In the genomic region with DNA sequence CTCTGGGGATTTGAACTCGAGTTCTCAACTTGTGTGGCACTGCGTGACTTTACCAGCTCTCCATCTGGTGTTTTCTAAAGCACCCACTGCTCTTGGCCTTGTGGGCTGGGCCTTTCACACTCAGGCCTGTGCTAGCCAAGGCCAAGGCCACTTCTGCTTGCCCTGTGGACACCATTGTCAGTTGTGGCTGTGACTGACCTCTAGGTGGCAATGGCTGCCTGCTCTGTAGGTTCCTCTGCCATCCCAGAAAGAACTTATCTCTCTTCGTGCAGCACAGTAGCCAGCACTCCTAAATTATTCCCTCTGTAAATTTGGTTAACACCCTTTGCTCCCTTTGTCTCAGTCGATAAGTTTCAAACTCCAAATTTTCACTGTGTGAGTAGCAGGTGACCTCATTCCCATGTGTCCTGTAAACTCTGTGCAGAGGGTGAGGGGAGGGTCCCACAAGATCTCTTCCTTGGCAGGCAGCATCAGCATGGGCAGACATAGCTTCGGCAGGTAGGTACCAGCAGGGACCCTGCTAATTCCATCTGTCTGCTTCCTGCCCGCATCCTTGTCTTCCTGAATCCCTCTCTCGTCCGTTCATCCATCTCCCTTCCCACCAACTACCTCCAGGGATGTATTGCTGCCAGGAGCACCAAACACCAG, we compare ENCODE assay signal across 8 mouse cellular contexts.
DNase-seq lines count a peak whose midpoint lies in the region; ATAC-seq and TF ChIP-seq lines count a peak whose summit lies in the region.

No protein-coding gene starts in this region.

- 0 out of 2 replicates have a peak, but pooled peaks cover 1% of the 10 kb centered on the region for H3K4me1 ChIP-seq in hindbrain, embryonic 10.5 days (replicated peaks)
- H3K4me1 ChIP-seq in midbrain, postnatal 0 days (ENCODE audit: insufficient read depth, low read length): 0 out of 2 replicates have a peak, but pooled peaks cover 5% of the 10 kb centered on the region
- no peaks in the 10 kb centered on the region for H3K4me1 ChIP-seq in thymus, adult 2 months (replicated peaks; ENCODE audit: control insufficient read depth, insufficient read depth, low read length)

- H3K36me3 ChIP-seq in hindbrain, embryonic 10.5 days: no peaks in the 10 kb centered on the region
- no peaks in the 10 kb centered on the region for H3K36me3 ChIP-seq in midbrain, postnatal 0 days (ENCODE audit: insufficient read depth, low read length)
- H3K36me3 ChIP-seq in thymus, adult 2 months (ENCODE audit: control insufficient read depth, insufficient read depth, low read length): no peaks in the 10 kb centered on the region

- H3K4me2 ChIP-seq in midbrain, postnatal 0 days (ENCODE audit: low read depth, low read length, poor library complexity, severe bottlenecking): no peak overlapping the region

- no peaks in the 10 kb centered on the region for H3K27me3 ChIP-seq in hindbrain, embryonic 10.5 days (ENCODE audit: insufficient read depth, poor library complexity, severe bottlenecking)
- H3K27me3 ChIP-seq in midbrain, postnatal 0 days (ENCODE audit: insufficient read depth, low read length): no peaks in the 10 kb centered on the region
- H3K27me3 ChIP-seq in thymus, adult 2 months (ENCODE audit: control insufficient read depth, insufficient read depth, low read length): no peaks in the 10 kb centered on the region

- H3K9me3 ChIP-seq in hindbrain, embryonic 10.5 days: no peaks in the 10 kb centered on the region
- H3K9me3 ChIP-seq in midbrain, postnatal 0 days (ENCODE audit: low read length): no peaks in the 10 kb centered on the region

- H3K4me3 ChIP-seq in hindbrain, embryonic 10.5 days: no peak overlapping the region
- H3K4me3 ChIP-seq in midbrain, postnatal 0 days (ENCODE audit: low read depth, low read length): no peak overlapping the region
- H3K4me3 ChIP-seq in thymus, adult 2 months (ENCODE audit: control insufficient read depth, insufficient read depth, low read length): no peak overlapping the region

- DNase-seq in CD4-positive, CD25-positive, alpha-beta regulatory T cell, adult 2 months (ENCODE audit: low read depth, low spot score): peak; percentile 13
- DNase-seq in MN1 (ENCODE audit: low spot score): peak; percentile 69
- DNase-seq in cerebellum, postnatal 4 days (ENCODE audit: low spot score in 2 of 2): peak; percentile 35 to 49
- DNase-seq in hindbrain, embryonic 10.5 days (ENCODE audit: low spot score): peak; percentile 38
- DNase-seq in left cerebral cortex, postnatal 14 days (ENCODE audit: low spot score in 2 of 2): peak; percentile 45 to 66
- peak; percentile 77 for DNase-seq in midbrain, postnatal 0 days (ENCODE audit: low spot score)
- DNase-seq in thymus, adult 2 months: no peak

- intact Hi-C loops in left cerebral cortex, postnatal 14 days (cut with DNase I): loop anchor here (10.0 kb wide), 1 partner anchor 247 kb away; no protein-coding TSS in a partner anchor

- H3K27ac ChIP-seq in hindbrain, embryonic 10.5 days: no peak overlapping the region
- H3K27ac ChIP-seq in midbrain, postnatal 0 days (ENCODE audit: low read depth, low read length): no peak overlapping the region
- no peak overlapping the region for H3K27ac ChIP-seq in thymus, adult 2 months (ENCODE audit: control insufficient read depth, insufficient read depth, low read length)

- ATAC-seq in CD4-positive, CD25-positive, alpha-beta regulatory T cell, adult 4 months: no peak
- ATAC-seq in midbrain, postnatal 0 days (ENCODE audit: low FRiP score): peak; percentile 65

- H3K9ac ChIP-seq in midbrain, postnatal 0 days (replicated peaks; ENCODE audit: low read length, poor library complexity, severe bottlenecking): 0 out of 2 replicates have a peak overlapping the region, but pooled peaks have one; percentile 19

- 73% methylated on average over 8 of the region's 8 CpGs for WGBS in hindbrain, embryonic 10.5 days
- whole genome bisulfite sequencing in midbrain, postnatal 0 days: 60% methylated on average over 8 of the region's 8 CpGs
- 91% methylated on average over 8 of the region's 8 CpGs for WGBS in thymus, adult 2 months

- TF ChIP-seq CTCF in midbrain, postnatal 0 days (IDR thresholded peaks at IDR 0.05): peak; percentile 88
- TF ChIP-seq CTCF in thymus, adult 2 months (IDR thresholded peaks at IDR 0.05; ENCODE audit: borderline replicate concordance, control insufficient read depth, extremely low read depth, insufficient read depth, low read length, poor library complexity): no peak

- no peak for TF ChIP-seq POLR2A in thymus, adult 2 months (IDR thresholded peaks at IDR 0.05; ENCODE audit: control insufficient read depth, extremely low read depth, insufficient read depth, low read length, poor library complexity)
